Mouse (Mus musculus) CH12.LX (cell line): ENCODE results near the gene Usp12. TPM values are rescaled to one million over a fixed set of nuclear protein-coding genes. Genes with fewer than 3 reads are reported as not detected.

ENCODE experiments used
- DNase-seq: peaks from one replicate; pipeline ENCODE4 v3.0.0-alpha.2; 2013; ENCODE audit errors: extremely low read depth
- H3K27ac ChIP-seq: 2 replicates; pipeline ENCODE4 v1.5.1; 2012; ENCODE audit warnings: low read depth, mild to moderate bottlenecking, control low read depth, moderate library complexity; ENCODE audit not compliant: insufficient read depth
- H3K27me3 ChIP-seq: replicated peaks from 2 replicates; pipeline ENCODE3; 2012; ENCODE audit warnings: inconsistent platforms
- H3K36me3 ChIP-seq, 2 experiments: replicated peaks in 1 of 2; 2 replicates each; pipeline versions ENCODE3 to v1.6.1; 2012; ENCODE audit warnings: inconsistent platforms in 1 of 2, low read length in 1 of 2, mild to moderate bottlenecking in 1 of 2, mixed read lengths in 1 of 2, moderate library complexity in 1 of 2; ENCODE audit not compliant: control insufficient read depth in 1 of 2, insufficient read depth in 1 of 2
- H3K4me1 ChIP-seq, 2 experiments: 2 replicates each; pipeline ENCODE4 v1.6.1; 2012; ENCODE audit warnings: inconsistent platforms in 1 of 2, moderate library complexity in 1 of 2; ENCODE audit not compliant: insufficient read depth in 2 of 2, control insufficient read depth in 1 of 2
- H3K4me2 ChIP-seq: 2 replicates; pipeline ENCODE4 v1.6.1; 2012; ENCODE audit warnings: low read depth, mild to moderate bottlenecking, control low read depth; ENCODE audit not compliant: poor library complexity, insufficient read depth, severe bottlenecking
- H3K4me3 ChIP-seq, 3 experiments: fragments of 150-350 bp in 1 of 3; sonication (generic) in 1 of 3; replicated peaks in 1 of 3; 2 replicates each; pipeline versions ENCODE3 to v1.5.1; 2011 to 2012; ENCODE audit warnings: low read depth in 2 of 3, low read length in 2 of 3, mild to moderate bottlenecking in 2 of 3, moderate library complexity in 2 of 3, control low read depth in 1 of 3, improper control_type of control experiment in 1 of 3, inconsistent platforms in 1 of 3, mixed read lengths in 1 of 3; ENCODE audit not compliant: poor library complexity in 1 of 3
- H3K79me2 ChIP-seq: replicated peaks from 2 replicates; pipeline ENCODE4 v1.6.1; 2012; ENCODE audit warnings: mild to moderate bottlenecking, moderate library complexity; ENCODE audit not compliant: control insufficient read depth, poor library complexity, insufficient read depth, severe bottlenecking; ENCODE audit errors: extremely low read depth
- H3K9ac ChIP-seq: 2 replicates; pipeline ENCODE4 v1.6.1; 2012; ENCODE audit warnings: low read depth, mild to moderate bottlenecking, control low read depth, moderate library complexity; ENCODE audit not compliant: insufficient read depth
- H3K9me3 ChIP-seq: replicated peaks from 2 replicates; pipeline ENCODE3; 2012; ENCODE audit warnings: low read length, inconsistent platforms, mixed read lengths
- CHD1 ChIP-seq: IDR thresholded peaks from 2 replicates; pipeline ENCODE4 v1.6.1; 2012; ENCODE audit warnings: low read depth, low read length, improper control_type of control experiment, inconsistent platforms
- CTCF ChIP-seq, 2 experiments: IDR thresholded peaks in 1 of 2; conservative IDR thresholded peaks in 1 of 2; 2 replicates each; pipeline ENCODE4 v1.5.1; 2011 to 2012; ENCODE audit warnings: low read depth in 2 of 2, low read length in 2 of 2, improper control_type of control experiment in 1 of 2, inconsistent platforms in 1 of 2, mild to moderate bottlenecking in 1 of 2, moderate library complexity in 1 of 2
- E2F4 ChIP-seq: IDR thresholded peaks from 2 replicates; pipeline ENCODE4 v1.6.1; 2011; ENCODE audit warnings: low read depth, low read length, improper control_type of control experiment; ENCODE audit not compliant: insufficient replicate concordance
- ELF1 ChIP-seq: IDR thresholded peaks from 2 replicates; pipeline ENCODE4 v1.6.1; 2014; ENCODE audit warnings: low read depth, mild to moderate bottlenecking, inconsistent platforms, low read length, improper control_type of control experiment
- EP300 ChIP-seq: IDR thresholded peaks from 2 replicates; pipeline ENCODE4 v1.6.1; 2011; ENCODE audit warnings: low read length, improper control_type of control experiment
- ETS1 ChIP-seq: conservative IDR thresholded peaks from 2 replicates; pipeline ENCODE4 v1.6.1; 2012; ENCODE audit warnings: low read depth, mild to moderate bottlenecking, inconsistent platforms, low read length, improper control_type of control experiment, moderate library complexity
- GABPA ChIP-seq: IDR thresholded peaks from 2 replicates; pipeline ENCODE4 v1.6.1; 2012; ENCODE audit warnings: low read depth, low read length, improper control_type of control experiment, inconsistent platforms; ENCODE audit not compliant: insufficient replicate concordance
- HCFC1 ChIP-seq: IDR thresholded peaks from 2 replicates; pipeline ENCODE4 v1.6.1; 2012; ENCODE audit warnings: low read depth, mild to moderate bottlenecking, inconsistent platforms, low read length, improper control_type of control experiment
- IRF4 ChIP-seq: IDR thresholded peaks from 2 replicates; pipeline ENCODE4 v1.6.1; 2014; ENCODE audit warnings: low read depth, mild to moderate bottlenecking, inconsistent platforms, low read length, improper control_type of control experiment
- JUN ChIP-seq: IDR thresholded peaks from 2 replicates; pipeline ENCODE4 v1.6.1; 2011; ENCODE audit warnings: low read depth, mild to moderate bottlenecking, low read length, improper control_type of control experiment, moderate library complexity; ENCODE audit not compliant: insufficient read depth
- KAT2A ChIP-seq: IDR thresholded peaks from 2 replicates; pipeline ENCODE4 v1.6.1; 2012; ENCODE audit warnings: low read length, improper control_type of control experiment, inconsistent platforms; ENCODE audit not compliant: insufficient replicate concordance
- MAFK ChIP-seq: IDR thresholded peaks from 2 replicates; pipeline ENCODE4 v1.6.1; 2011; ENCODE audit warnings: low read length, improper control_type of control experiment; ENCODE audit not compliant: insufficient replicate concordance
- MAX ChIP-seq: IDR thresholded peaks from 2 replicates; pipeline ENCODE4 v1.6.1; 2011; ENCODE audit warnings: low read length, improper control_type of control experiment
- MEF2A ChIP-seq: IDR thresholded peaks from 2 replicates; pipeline ENCODE4 v1.6.1; 2014; ENCODE audit warnings: low read depth, mild to moderate bottlenecking, inconsistent platforms, low read length, improper control_type of control experiment, borderline replicate concordance
- MYC ChIP-seq: IDR thresholded peaks from 2 replicates; pipeline ENCODE4 v1.6.1; 2011; ENCODE audit warnings: low read depth, mild to moderate bottlenecking, improper control_type of control experiment, low read length
- PAX5 ChIP-seq: IDR thresholded peaks from 2 replicates; pipeline ENCODE4 v1.6.1; 2012; ENCODE audit warnings: low read length, inconsistent platforms, mixed read lengths
- POLR2AphosphoS2 ChIP-seq: IDR thresholded peaks from 2 replicates; pipeline ENCODE4 v1.6.1; 2011; ENCODE audit warnings: low read depth, low read length, improper control_type of control experiment
- RAD21 ChIP-seq: IDR thresholded peaks from 2 replicates; pipeline ENCODE4 v1.6.1; 2011; ENCODE audit warnings: low read depth, mild to moderate bottlenecking, low read length, improper control_type of control experiment, moderate library complexity
- SMC3 ChIP-seq: IDR thresholded peaks from 2 replicates; pipeline ENCODE4 v1.6.1; 2011; ENCODE audit warnings: low read depth, low read length, improper control_type of control experiment
- TBP ChIP-seq: conservative IDR thresholded peaks from 2 replicates; pipeline ENCODE4 v1.6.1; 2011; ENCODE audit warnings: low read depth, low read length, improper control_type of control experiment
- TCF12 ChIP-seq: IDR thresholded peaks from 2 replicates; pipeline ENCODE4 v1.6.1; 2014; ENCODE audit warnings: low read depth, mild to moderate bottlenecking, inconsistent platforms, low read length, improper control_type of control experiment
- ZKSCAN1 ChIP-seq: IDR thresholded peaks from 2 replicates; pipeline ENCODE4 v1.6.1; 2012; ENCODE audit warnings: low read depth, inconsistent platforms, low read length, improper control_type of control experiment, borderline replicate concordance
- dilution Hi-C: fragments of 300-500 bp; cut with MboI; formaldehyde crosslinking; loops from 2 replicates; pipeline ENCODE4 v1.14.3; 2020; ENCODE audit warnings: low sequenced_read_pairs; ENCODE audit not compliant: extremely low pct_unique_long_range_greater_than_20kb, extremely low pct_ligation_motif_present
- in situ Hi-C: fragments of 300-500 bp; cut with MboI; formaldehyde crosslinking; loops from 3 replicates; pipeline ENCODE4 v1.14.3; 2019; ENCODE audit warnings: low sequenced_read_pairs, low pct_ligation_motif_present, low pct_unique_long_range_greater_than_20kb, mixed read lengths
- polyA plus RNA-seq: library from polyadenylated mRNA; unstranded; fragments of >175 nt; gene quantifications from 2 replicates; pipeline ENCODE4 v1.2.1, GENCODE M21; 2012; ENCODE audit warnings: low read depth; ENCODE audit not compliant: insufficient read length
- total RNA-seq, 2 experiments: library from RNA; depleted of rRNA; stranded (reverse); fragments of 300-350 nt in 1 of 2; fragments of >200 nt in 1 of 2; gene quantifications; 2 replicates each; pipeline ENCODE4 v1.2.3; 2012 to 2014

Usp12 gene
- total and polyA plus RNA-seq, 3 experiments: 7.8 to 17.8 (median 10.1) TPM

DNA sequence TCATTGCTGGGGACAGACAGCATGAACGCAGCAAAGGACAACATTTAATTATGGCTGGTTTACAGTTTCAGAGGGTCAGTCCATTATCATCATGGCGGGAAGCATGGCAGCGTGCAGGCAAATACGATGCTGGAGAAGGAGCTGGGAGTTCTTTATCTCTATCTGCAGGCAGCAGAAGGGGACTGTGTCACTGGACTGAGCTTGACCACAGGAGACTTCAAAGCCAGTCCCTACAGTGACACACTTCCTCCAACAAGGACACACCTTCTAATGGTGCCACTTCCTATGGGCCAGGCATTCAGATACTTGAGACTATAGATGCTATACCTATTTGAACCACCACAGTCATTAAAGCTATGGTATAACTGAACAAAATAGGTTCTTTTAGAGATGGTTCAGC is 20.6 kb upstream of the Usp12 start:
- dilution Hi-C loops (no loop called here), in situ Hi-C loops (no loop called here)
- Histone ChIP-seq H3K4me2 (no peak overlapping the region), H3K4me1 (no peaks in the 10 kb centered on the region), H3K79me2 (no peaks in the 10 kb centered on the region), H3K9ac (no peak overlapping the region), H3K27me3 (no peaks in the 10 kb centered on the region), H3K4me3 (no peak overlapping the region), H3K27ac (no peak overlapping the region), H3K9me3 (peaks cover 5% of the 10 kb centered on the region), H3K36me3 (no peaks in the 10 kb centered on the region)
- TF ChIP-seq CHD1 (no peak), PAX5 (no peak), GABPA (no peak), JUN (no peak), ZKSCAN1 (no peak), KAT2A (no peak), EP300 (no peak), RAD21 (no peak), TBP (no peak), MYC (no peak), ELF1 (no peak), E2F4 (no peak), POLR2AphosphoS2 (no peak), MAFK (no peak), IRF4 (no peak), SMC3 (no peak), MAX (no peak), ETS1 (no peak)
- DNase-seq: no peak

- in situ Hi-C loops (no loop called here), dilution Hi-C loops (no loop called here)
- H3K4me1 ChIP-seq: no peaks in the 10 kb centered on the region
- no peak overlapping the region for H3K4me3 ChIP-seq
- TF ChIP-seq HCFC1: no peak
- TF ChIP-seq SMC3: 0 out of 2 replicates have a peak, but pooled peaks have one; percentile 4
- peak in 1 of 2 experiments; percentile 12; a peak in 1 of 4 replicates for TF ChIP-seq CTCF (conservative IDR thresholded peaks at IDR 0.05 in 1 of 2, IDR thresholded peaks at IDR 0.05 in 1 of 2; ENCODE audit: low read depth in 2 of 2, low read length in 2 of 2)
- TF ChIP-seq IRF4: no peak
- TF ChIP-seq MEF2A: no peak
- no peak for TF ChIP-seq TCF12
- H3K9ac ChIP-seq: no peak overlapping the region
- no peaks in the 10 kb centered on the region for H3K79me2 ChIP-seq
- no peak overlapping the region for H3K4me2 ChIP-seq
- DNase-seq: no peak
- H3K36me3 ChIP-seq: no peaks in the 10 kb centered on the region
- H3K27ac ChIP-seq: no peak overlapping the region
- H3K9me3 ChIP-seq: peaks cover 5% of the 10 kb centered on the region
- H3K27me3 ChIP-seq: no peaks in the 10 kb centered on the region
Observed at GRCm38 (mm10) chr5:146813421-146813820, 18.6 kb upstream of the Usp12 start.
